Mouse (Mus musculus): ENCODE data around the gene Btbd9. TPM values are rescaled to one million over a fixed set of nuclear protein-coding genes. Genes with fewer than 3 reads are reported as not detected.

The Btbd9 gene
- total RNA-seq, 2 experiments from 2014 or later, result 10.1 to 10.7 TPM

- DNase-seq, result no peak
- intact Hi-C loops (cut with DNase I), result loop anchor here (5.0 kb wide), 1 partner anchor 34 kb away; no protein-coding TSS in a partner anchor
Measured at GRCm38 (mm10) chr17:30236611-30237010, 339.7 kb downstream of the Btbd9 start.

GRCm38 (mm10) chr17:30235380-30235779, 340.9 kb downstream of the Btbd9 start:
- intact Hi-C loops (cut with DNase I), result loop anchor here (5.0 kb wide), 1 partner anchor 33 kb away; no protein-coding TSS in a partner anchor
- no peak for DNase-seq

GRCm38 (mm10) chr17:30232698-30233097, 343.6 kb downstream of the Btbd9 start:
- DNase-seq, result no peak
- intact Hi-C loops (cut with DNase I), result no loop called here

- intact Hi-C loops (cut with DNase I), result no loop called here
Measured at GRCm38 (mm10) chr17:30231483-30231882, 344.8 kb downstream of the Btbd9 start.

GRCm38 (mm10) chr17:30230428-30230827, 345.9 kb downstream of the Btbd9 start:
- intact Hi-C loops (cut with DNase I), result no loop called here

More at GRCm38 (mm10) chr17:30231483-30231882, 344.8 kb downstream of the Btbd9 start:
- no peak for DNase-seq

GRCm38 (mm10) chr17:30228439-30229215, 347.7 kb downstream of the Btbd9 start:
- intact Hi-C loops (cut with DNase I), result no loop called here
- DNase-seq, result no peak

More at GRCm38 (mm10) chr17:30230428-30230827, 345.9 kb downstream of the Btbd9 start:
- no peak for DNase-seq

GRCm38 (mm10) chr17:30225030-30225740, 351.1 kb downstream of the Btbd9 start:
- intact Hi-C loops (cut with DNase I), result no loop called here
- DNase-seq, result no peak

GRCm38 (mm10) chr17:30222837-30223236, 353.5 kb downstream of the Btbd9 start:
- intact Hi-C loops (cut with DNase I), result no loop called here
- DNase-seq, result no peak

- intact Hi-C loops (cut with DNase I), result no loop called here
- no peak for DNase-seq
Measured at GRCm38 (mm10) chr17:30222361-30222760, 353.9 kb downstream of the Btbd9 start.

GRCm38 (mm10) chr17:30221677-30222076, 354.6 kb downstream of the Btbd9 start:
- no peak for DNase-seq
- intact Hi-C loops (cut with DNase I), result no loop called here

GRCm38 (mm10) chr17:30215741-30216140, 360.5 kb downstream of the Btbd9 start:
- intact Hi-C loops (cut with DNase I), result no loop called here
- no peak for DNase-seq

GRCm38 (mm10) chr17:30214393-30214792, 361.9 kb downstream of the Btbd9 start:
- intact Hi-C loops (cut with DNase I), result loop anchor here (5.0 kb wide), 1 partner anchor 43 kb away; no protein-coding TSS in a partner anchor
- DNase-seq, result no peak

- no peak for DNase-seq
- intact Hi-C loops (cut with DNase I), result loop anchor here (5.0 kb wide), 1 partner anchor 44 kb away; no protein-coding TSS in a partner anchor
Measured at GRCm38 (mm10) chr17:30213371-30213770, 362.9 kb downstream of the Btbd9 start.

GRCm38 (mm10) chr17:30212647-30213046, 363.6 kb downstream of the Btbd9 start:
- intact Hi-C loops (cut with DNase I), result loop anchor here (5.0 kb wide), 1 partner anchor 45 kb away; no protein-coding TSS in a partner anchor
- DNase-seq, result no peak

GRCm38 (mm10) chr17:30210936-30211335, 365.4 kb downstream of the Btbd9 start:
- no peak for DNase-seq

GRCm38 (mm10) chr17:30210262-30210661, 366.0 kb downstream of the Btbd9 start:
- no peak for DNase-seq
- intact Hi-C loops (cut with DNase I), result loop anchor here (5.0 kb wide), 1 partner anchor 47 kb away; no protein-coding TSS in a partner anchor

More at GRCm38 (mm10) chr17:30210936-30211335, 365.4 kb downstream of the Btbd9 start:
- intact Hi-C loops (cut with DNase I), result loop anchor here (5.0 kb wide), 1 partner anchor 46 kb away; no protein-coding TSS in a partner anchor

GRCm38 (mm10) chr17:30205062-30205825, 371.0 kb downstream of the Btbd9 start:
- DNase-seq, result no peak
- intact Hi-C loops (cut with DNase I), result no loop called here

- intact Hi-C loops (cut with DNase I), result loop anchor here (5.0 kb wide), 1 partner anchor 37 kb away; no protein-coding TSS in a partner anchor
- no peak for DNase-seq
Measured at GRCm38 (mm10) chr17:30200283-30200682, 376.0 kb downstream of the Btbd9 start.

GRCm38 (mm10) chr17:30199374-30200247, 376.7 kb downstream of the Btbd9 start:
- intact Hi-C loops (cut with DNase I), result loop anchor here (5.0 to 10.0 kb wide), 3 partner anchors 38 to 305 kb away; partner anchors contain the start of gene Mdga1

More at GRCm38 (mm10) chr17:30199374-30200247, 376.7 kb downstream of the Btbd9 start:
- peak in 1 of 2 experiments; percentile 18 for DNase-seq
